Mouse (Mus musculus): ENCODE data around the gene P3h4. TPM values are rescaled to one million over a fixed set of nuclear protein-coding genes. Genes with fewer than 3 reads are reported as not detected.
A peak's percentile ranks its signal among the peaks of the same experiment; 100 is the strongest.

P3h4 gene
- 75.2 and 85.8 TPM in 2 replicates for polyA plus RNA-seq (2011; ENCODE audit: insufficient read length, low read depth, missing spikeins)

GRCm38 (mm10) chr11:100414021-100414913 is at the start of gene P3h4:
Gene P3h4, minus strand, starts transcription at chr11:100414836.
- peak within 1 kb of the TSS; percentile 97 for H3K4me3 ChIP-seq (ENCODE audit: insufficient read depth, low read length)
- peak within 1 kb of the TSS; percentile 92 for H3K27ac ChIP-seq (ENCODE audit: insufficient read depth, low read length)
- TF ChIP-seq CTCF (IDR thresholded peaks at IDR 0.05; ENCODE audit: borderline replicate concordance, insufficient read depth, low read length) (peak; percentile 71; the same call in 1 of the 2 replicates), POLR2A (IDR thresholded peaks at IDR 0.05; ENCODE audit: low read depth, low read length) (peak; percentile 81)
- H3K4me1 ChIP-seq (ENCODE audit: control insufficient read depth, insufficient read depth, low read length): peaks cover 6% of the 10 kb centered on the region; the same call in 1 of the 2 replicates

GRCm38 (mm10) chr11:100462699-100463098 is 48.1 kb upstream of the P3h4 start:
- Histone ChIP-seq H3K27ac (ENCODE audit: insufficient read depth, low read length) (no peak overlapping the region), H3K4me1 (ENCODE audit: control insufficient read depth, insufficient read depth, low read length) (no peaks in the 10 kb centered on the region), H3K4me3 (ENCODE audit: insufficient read depth, low read length) (no peak overlapping the region)
- TF ChIP-seq POLR2A (IDR thresholded peaks at IDR 0.05; ENCODE audit: low read depth, low read length): no peak

- Histone ChIP-seq H3K4me1 (ENCODE audit: control insufficient read depth, insufficient read depth, low read length) (no peaks in the 10 kb centered on the region), H3K27ac (ENCODE audit: insufficient read depth, low read length) (no peak overlapping the region), H3K4me3 (ENCODE audit: insufficient read depth, low read length) (no peak overlapping the region)
- TF ChIP-seq CTCF (IDR thresholded peaks at IDR 0.05; ENCODE audit: borderline replicate concordance, insufficient read depth, low read length): no peak
- TF ChIP-seq POLR2A (IDR thresholded peaks at IDR 0.05; ENCODE audit: low read depth, low read length): no peak
Observed at GRCm38 (mm10) chr11:100457711-100458110, 43.1 kb upstream of the P3h4 start.

GRCm38 (mm10) chr11:100457247-100457646 is 42.6 kb upstream of the P3h4 start:
- H3K4me1 ChIP-seq (ENCODE audit: control insufficient read depth, insufficient read depth, low read length): no peaks in the 10 kb centered on the region
- TF ChIP-seq CTCF (IDR thresholded peaks at IDR 0.05; ENCODE audit: borderline replicate concordance, insufficient read depth, low read length) (no peak), POLR2A (IDR thresholded peaks at IDR 0.05; ENCODE audit: low read depth, low read length) (no peak)
- no peak overlapping the region for H3K4me3 ChIP-seq (ENCODE audit: insufficient read depth, low read length)
- no peak overlapping the region for H3K27ac ChIP-seq (ENCODE audit: insufficient read depth, low read length)

- no peak overlapping the region for H3K27ac ChIP-seq (ENCODE audit: insufficient read depth, low read length)
- peaks cover 5% of the 10 kb centered on the region; the same call in 1 of the 2 replicates for H3K4me1 ChIP-seq (ENCODE audit: control insufficient read depth, insufficient read depth, low read length)
- TF ChIP-seq CTCF (IDR thresholded peaks at IDR 0.05; ENCODE audit: borderline replicate concordance, insufficient read depth, low read length) (no peak), POLR2A (IDR thresholded peaks at IDR 0.05; ENCODE audit: low read depth, low read length) (no peak)
- H3K4me3 ChIP-seq (ENCODE audit: insufficient read depth, low read length): no peak overlapping the region
Observed at GRCm38 (mm10) chr11:100442625-100443024, 28.0 kb upstream of the P3h4 start.

GRCm38 (mm10) chr11:100441797-100442196 is 27.2 kb upstream of the P3h4 start, which contains the start of the genes Nt5c3b and Klhl10:
Gene Nt5c3b, minus strand, starts transcription at chr11:100441808.
Gene Klhl10, plus strand, starts transcription at chr11:100441917.
- peaks cover 5% of the 10 kb centered on the region; the same call in 1 of the 2 replicates for H3K4me1 ChIP-seq (ENCODE audit: control insufficient read depth, insufficient read depth, low read length)
- TF ChIP-seq POLR2A (IDR thresholded peaks at IDR 0.05; ENCODE audit: low read depth, low read length): no peak
- no peak for TF ChIP-seq CTCF (IDR thresholded peaks at IDR 0.05; ENCODE audit: borderline replicate concordance, insufficient read depth, low read length)
- H3K27ac ChIP-seq (ENCODE audit: insufficient read depth, low read length): no peak within 1 kb of the TSS
- H3K4me3 ChIP-seq (ENCODE audit: insufficient read depth, low read length): peak within 1 kb of the TSS; percentile 66

- Histone ChIP-seq H3K4me3 (ENCODE audit: insufficient read depth, low read length) (peak overlapping the region; percentile 66), H3K4me1 (ENCODE audit: control insufficient read depth, insufficient read depth, low read length) (peaks cover 5% of the 10 kb centered on the region; the same call in 1 of the 2 replicates), H3K27ac (ENCODE audit: insufficient read depth, low read length) (no peak overlapping the region)
- TF ChIP-seq POLR2A (IDR thresholded peaks at IDR 0.05; ENCODE audit: low read depth, low read length) (peak; percentile 96), CTCF (IDR thresholded peaks at IDR 0.05; ENCODE audit: borderline replicate concordance, insufficient read depth, low read length) (no peak)
Observed at GRCm38 (mm10) chr11:100440691-100441522, 26.3 kb upstream of the P3h4 start.

GRCm38 (mm10) chr11:100437901-100438300 is 23.3 kb upstream of the P3h4 start:
- H3K4me3 ChIP-seq (ENCODE audit: insufficient read depth, low read length): no peak overlapping the region
- H3K4me1 ChIP-seq (ENCODE audit: control insufficient read depth, insufficient read depth, low read length): peaks cover 5% of the 10 kb centered on the region; the same call in 1 of the 2 replicates
- no peak overlapping the region for H3K27ac ChIP-seq (ENCODE audit: insufficient read depth, low read length)
- TF ChIP-seq POLR2A (IDR thresholded peaks at IDR 0.05; ENCODE audit: low read depth, low read length) (no peak), CTCF (IDR thresholded peaks at IDR 0.05; ENCODE audit: borderline replicate concordance, insufficient read depth, low read length) (no peak)

- no peak overlapping the region for H3K4me3 ChIP-seq (ENCODE audit: insufficient read depth, low read length)
- no peak for TF ChIP-seq CTCF (IDR thresholded peaks at IDR 0.05; ENCODE audit: borderline replicate concordance, insufficient read depth, low read length)
- H3K27ac ChIP-seq (ENCODE audit: insufficient read depth, low read length): no peak overlapping the region
- H3K4me1 ChIP-seq (ENCODE audit: control insufficient read depth, insufficient read depth, low read length): peaks cover 5% of the 10 kb centered on the region; the same call in 1 of the 2 replicates
Observed at GRCm38 (mm10) chr11:100435678-100436246, 21.1 kb upstream of the P3h4 start.
